Mouse (Mus musculus): ENCODE results near the gene Gsn.

Gsn gene

GRCm38 (mm10) chr2:35325930-35326329, 69.8 kb downstream of the Gsn start:
- 78% methylated on average over 10 of the region's 10 CpGs for WGBS

DNA sequence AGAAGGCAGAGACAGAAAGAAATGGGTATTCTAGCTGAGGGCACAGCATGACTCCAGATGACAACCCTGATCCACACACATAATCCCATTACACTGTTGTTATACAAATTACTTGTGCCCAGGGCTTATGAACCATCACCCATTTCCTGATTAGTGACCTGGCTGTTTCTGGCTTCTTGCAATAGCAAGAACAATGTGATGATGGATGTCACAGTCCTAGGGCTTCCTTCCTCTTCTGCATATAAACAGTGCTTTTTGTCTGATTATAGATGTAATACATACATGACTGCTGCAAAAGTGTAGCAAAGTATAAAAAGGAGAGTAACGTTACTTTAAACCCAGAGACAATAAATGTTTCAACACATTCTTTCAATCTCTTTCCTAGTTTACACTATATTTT, 70.8 kb downstream of the Gsn start:
- WGBS: 84% methylated on average over 1 of the region's 1 CpGs

DNA sequence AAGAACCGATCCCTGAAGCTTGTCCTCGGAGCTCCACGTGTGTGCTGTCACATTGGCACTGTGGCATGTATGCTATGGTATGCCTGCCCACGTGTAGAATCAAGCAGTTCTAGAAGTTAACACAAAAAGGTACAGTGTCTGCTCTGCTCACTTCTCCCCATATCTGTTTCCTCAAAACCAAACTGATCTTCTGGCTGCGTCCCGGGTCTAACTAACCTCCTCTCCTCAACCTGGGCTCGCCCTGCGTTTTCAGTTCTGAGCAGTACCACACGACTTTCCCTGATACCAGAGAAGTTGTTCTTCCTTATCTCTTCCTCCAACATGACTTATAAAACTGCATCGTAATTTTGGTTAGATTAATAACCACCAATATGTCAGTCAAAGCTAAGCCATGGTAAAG, 71.4 kb downstream of the Gsn start:
- 77% methylated on average over 10 of the region's 10 CpGs for WGBS

GRCm38 (mm10) chr2:35328064-35328792, 72.0 kb downstream of the Gsn start:
- WGBS: 51% methylated on average over 11 of the region's 11 CpGs

DNA sequence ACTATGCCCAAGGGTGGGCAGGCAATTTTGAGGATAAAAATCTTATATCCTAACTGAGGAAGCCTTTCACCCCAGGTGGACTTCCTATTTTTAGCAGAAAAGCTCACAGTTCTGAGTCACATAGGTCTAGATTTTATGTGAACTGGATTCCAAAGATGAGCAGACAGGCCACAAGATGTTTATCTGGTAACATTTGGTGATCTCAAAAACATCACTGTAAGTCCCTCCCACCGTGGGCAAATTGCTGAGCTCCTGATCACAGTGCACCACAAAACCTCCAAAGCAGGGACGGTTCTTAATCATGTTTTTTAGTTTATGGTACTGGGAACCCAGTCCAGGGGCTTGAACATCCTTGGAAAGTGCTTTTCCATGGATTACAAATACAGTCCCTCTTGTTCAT, 72.9 kb downstream of the Gsn start:
- 89% methylated on average over 2 of the region's 2 CpGs for WGBS

GRCm38 (mm10) chr2:35331205-35331604, 75.0 kb downstream of the Gsn start:
- WGBS: 72% methylated on average over 2 of the region's 2 CpGs

GRCm38 (mm10) chr2:35335620-35336019, 79.4 kb downstream of the Gsn start:
- 54% methylated on average over 7 of the region's 7 CpGs for WGBS

- 1% methylated on average over 45 of the region's 45 CpGs for WGBS
Measured at GRCm38 (mm10) chr2:35336388-35337280, 80.5 kb downstream of the Gsn start, which contains the start of gene Stom. Gene Stom, minus strand, starts transcription at chr2:35336976.

DNA sequence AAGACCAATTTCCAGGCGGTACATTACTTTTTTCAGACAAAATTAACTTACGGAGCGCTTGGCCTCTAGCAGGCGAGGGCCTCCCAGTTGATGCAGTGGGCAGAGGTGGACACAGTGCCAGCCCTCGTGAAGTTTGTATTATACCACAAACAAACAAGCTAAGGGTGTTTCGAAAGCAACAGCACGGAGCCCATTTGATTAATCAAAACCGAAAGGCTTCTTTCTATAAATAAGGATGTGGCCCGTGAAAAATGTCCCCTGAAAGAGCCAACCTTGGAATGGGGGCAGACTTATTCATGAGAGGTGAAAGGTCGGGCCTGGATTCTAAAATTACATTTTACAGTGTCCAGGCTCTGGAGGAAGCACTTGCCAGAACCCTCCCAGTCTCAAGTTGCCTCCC, 81.2 kb downstream of the Gsn start:
- whole genome bisulfite sequencing: 42% methylated on average over 10 of the region's 10 CpGs

DNA sequence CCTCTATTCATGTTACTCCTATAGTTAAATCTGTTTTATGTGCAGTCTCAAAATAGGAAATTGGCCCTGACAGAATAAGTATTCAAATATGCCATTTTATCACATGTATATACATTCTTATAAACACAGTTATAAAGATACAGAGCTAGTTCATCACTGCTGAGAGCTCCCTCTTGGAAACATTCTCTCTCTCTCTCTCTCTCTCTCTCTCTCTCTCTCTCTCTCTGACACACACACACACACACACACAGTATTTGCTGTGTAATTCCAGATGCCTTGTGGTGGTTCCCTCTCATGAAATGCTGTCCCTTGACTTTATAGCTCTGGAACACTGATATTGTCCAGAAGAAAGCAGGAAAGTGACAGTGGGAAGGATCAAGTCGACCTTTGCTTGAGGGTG, 81.9 kb downstream of the Gsn start:
- 73% methylated on average over 1 of the region's 1 CpGs for WGBS

GRCm38 (mm10) chr2:35338707-35339106, 82.5 kb downstream of the Gsn start:
- 66% methylated on average over 6 of the region's 6 CpGs for WGBS

GRCm38 (mm10) chr2:35342605-35343004, 86.4 kb downstream of the Gsn start:
- 73% methylated on average over 3 of the region's 3 CpGs for WGBS

- 72% methylated on average over 2 of the region's 2 CpGs for WGBS
Measured at GRCm38 (mm10) chr2:35345984-35346383, 89.8 kb downstream of the Gsn start.

DNA sequence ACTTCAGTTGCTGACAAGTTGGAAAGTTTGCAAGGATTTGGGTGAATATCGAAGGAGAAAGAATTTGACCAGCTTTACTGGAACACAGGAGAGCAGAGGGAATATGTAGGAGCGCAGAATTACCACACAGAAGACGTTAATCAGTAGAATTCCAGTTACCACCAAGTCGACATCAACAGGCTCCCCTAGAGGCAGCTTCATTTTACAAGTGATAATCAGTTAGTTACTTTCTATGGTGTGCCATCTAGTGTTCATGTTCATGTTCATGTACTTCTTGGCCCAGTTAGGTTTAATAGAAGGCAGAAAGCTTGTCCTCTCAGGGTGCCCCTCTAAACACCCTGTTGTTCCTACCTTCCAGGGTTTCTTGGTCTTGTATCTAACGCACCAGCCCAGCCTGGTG, 93.0 kb downstream of the Gsn start:
- WGBS: 51% methylated on average over 5 of the region's 5 CpGs

All from cerebral cortex, adult 2 months (tissue).